Mouse (Mus musculus) lung, embryonic 16.5 days (tissue): ENCODE measurements around the gene Olfr633. TPM values are rescaled to one million over a fixed set of nuclear protein-coding genes. Genes with fewer than 3 reads are reported as not detected.
"Not testable (repeated sequence)": the region's sequence is repeated elsewhere in the genome, so short reads cannot be mapped to it uniquely, and the experiment has no call there.

Source experiments
- ATAC-seq: fragments of 200-750 bp; cut with Nextera tagmentation; 2 replicates; pipeline ENCODE4 v1.8.0; 2017; ENCODE audit warnings: low read depth, mild to moderate bottlenecking, moderate library complexity
- H3K27ac ChIP-seq: fragments of 300-500 bp; sonication (generic); 2 replicates; pipeline ENCODE4 v1.5.1; 2014; ENCODE audit warnings: mild to moderate bottlenecking, control low read depth, low read length
- H3K27me3 ChIP-seq: fragments of 300-500 bp; sonication (generic); 2 replicates; pipeline ENCODE4 v1.6.1; 2014; ENCODE audit warnings: low read depth, low read length, mixed read lengths; ENCODE audit not compliant: control insufficient read depth, insufficient read depth
- H3K36me3 ChIP-seq: fragments of 300-500 bp; sonication (generic); 2 replicates; pipeline ENCODE4 v1.6.1; 2014; ENCODE audit warnings: low read length; ENCODE audit not compliant: control insufficient read depth, insufficient read depth
- H3K4me1 ChIP-seq: fragments of 300-500 bp; sonication (generic); replicated peaks from 2 replicates; pipeline ENCODE4 v1.6.1; 2014; ENCODE audit warnings: low read length, mixed read lengths; ENCODE audit not compliant: control insufficient read depth, insufficient read depth
- H3K4me2 ChIP-seq: fragments of 300-500 bp; sonication (generic); 2 replicates; pipeline ENCODE4 v1.6.1; 2014; ENCODE audit warnings: low read depth, low read length, control low read depth
- H3K4me3 ChIP-seq: fragments of 300-500 bp; sonication (generic); 2 replicates; pipeline ENCODE4 v1.5.1; 2014; ENCODE audit warnings: mild to moderate bottlenecking, low read length, control low read depth
- H3K9ac ChIP-seq: fragments of 300-500 bp; sonication (generic); 2 replicates; pipeline ENCODE4 v1.6.1; 2014; ENCODE audit warnings: low read length, control low read depth
- H3K9me3 ChIP-seq: fragments of 300-500 bp; sonication (generic); 2 replicates; pipeline ENCODE4 v1.6.1; 2016; ENCODE audit warnings: low read length; ENCODE audit not compliant: control insufficient read depth
- WGBS: fragments of 180-500 bp; shearing (Covaris S2); extraction: QIAGEN DNeasy Blood & Tissue Kit; methylation state at CpG from one replicate; pipeline ENCODE4 v1.1.7; 2014; 5-methylcytosine and 5-hydroxymethylcytosine counted together
- polyA plus RNA-seq: library from polyadenylated mRNA; unstranded; fragments of >200 nt; fragmentation: Nextera tagmentation; extraction: Ambion mirVana; gene quantifications from 2 replicates; pipeline ENCODE4 v1.2.1, GENCODE M21; 2015

Gene Olfr633
- polyA plus RNA-seq: not detected in 2 replicates

- Histone ChIP-seq H3K36me3 (no peaks in the 10 kb centered on the region), H3K9ac (no peak within 1 kb of the TSS), H3K4me3 (no peak within 1 kb of the TSS), H3K27me3 (no peaks in the 10 kb centered on the region), H3K4me2 (no peak within 1 kb of the TSS), H3K4me1 (no peaks in the 10 kb centered on the region), H3K9me3 (no peaks in the 10 kb centered on the region), H3K27ac (no peak within 1 kb of the TSS)
- no peak for ATAC-seq
Observed at GRCm38 (mm10) chr7:103944137-103944536, at the start of gene Olfr633. Gene Olfr633, plus strand, starts transcription at chr7:103944437.

- no peaks in the 10 kb centered on the region for H3K4me1 ChIP-seq
- H3K9me3 ChIP-seq: no peaks in the 10 kb centered on the region
- H3K36me3 ChIP-seq: no peaks in the 10 kb centered on the region
- no peak within 1 kb of the TSS for H3K9ac ChIP-seq
- 69% methylated on average over 2 of the region's 2 CpGs for WGBS
- H3K4me2 ChIP-seq: no peak within 1 kb of the TSS
- H3K27ac ChIP-seq: no peak within 1 kb of the TSS
- H3K27me3 ChIP-seq: no peaks in the 10 kb centered on the region
- no peak for ATAC-seq
- no peak within 1 kb of the TSS for H3K4me3 ChIP-seq
Observed at GRCm38 (mm10) chr7:103903187-103903586, 41.0 kb upstream of the Olfr633 start, which contains the start of gene Olfr65. Gene Olfr65, plus strand, starts transcription at chr7:103903487.

- H3K9ac ChIP-seq: no peak overlapping the region
- H3K9me3 ChIP-seq: no peaks in the 10 kb centered on the region
- no peaks in the 10 kb centered on the region for H3K36me3 ChIP-seq
- no peaks in the 10 kb centered on the region for H3K4me1 ChIP-seq
- no peaks in the 10 kb centered on the region for H3K27me3 ChIP-seq
- no peak overlapping the region for H3K4me3 ChIP-seq
- 6% methylated on average over 3 of the region's 3 CpGs for WGBS
- ATAC-seq: peak; percentile 52
- no peak overlapping the region for H3K27ac ChIP-seq
- no peak overlapping the region for H3K4me2 ChIP-seq
Observed at GRCm38 (mm10) chr7:103910047-103910446, 34.2 kb upstream of the Olfr633 start.

GRCm38 (mm10) chr7:103912969-103913511, 31.2 kb upstream of the Olfr633 start:
- no peaks in the 10 kb centered on the region for H3K27me3 ChIP-seq
- no peak overlapping the region for H3K27ac ChIP-seq
- H3K36me3 ChIP-seq: no peaks in the 10 kb centered on the region
- no peak overlapping the region for H3K4me2 ChIP-seq
- H3K4me1 ChIP-seq: no peaks in the 10 kb centered on the region
- no peak overlapping the region for H3K4me3 ChIP-seq
- WGBS: 32% methylated on average over 8 of the region's 8 CpGs
- H3K9me3 ChIP-seq: no peaks in the 10 kb centered on the region
- no peak for ATAC-seq
- H3K9ac ChIP-seq: no peak overlapping the region

GRCm38 (mm10) chr7:103915338-103915737, 28.9 kb upstream of the Olfr633 start:
- Histone ChIP-seq H3K27me3 (no peaks in the 10 kb centered on the region), H3K27ac (no peak overlapping the region), H3K36me3 (no peaks in the 10 kb centered on the region), H3K9me3 (no peaks in the 10 kb centered on the region), H3K4me3 (no peak overlapping the region), H3K4me1 (no peaks in the 10 kb centered on the region), H3K9ac (no peak overlapping the region), H3K4me2 (no peak overlapping the region)
- no peak for ATAC-seq

GRCm38 (mm10) chr7:103928525-103928924, 15.7 kb upstream of the Olfr633 start, which contains the start of gene Olfr631:
Gene Olfr631, plus strand, starts transcription at chr7:103928825.
- H3K36me3 ChIP-seq: no peaks in the 10 kb centered on the region
- H3K4me1 ChIP-seq: no peaks in the 10 kb centered on the region
- ATAC-seq: no peak
- no peak within 1 kb of the TSS for H3K9ac ChIP-seq
- H3K27ac ChIP-seq: no peak within 1 kb of the TSS
- no peak within 1 kb of the TSS for H3K4me2 ChIP-seq
- no peak within 1 kb of the TSS for H3K4me3 ChIP-seq
- no peaks in the 10 kb centered on the region for H3K27me3 ChIP-seq
- no peaks in the 10 kb centered on the region for H3K9me3 ChIP-seq

- Histone ChIP-seq H3K4me2 (no peak within 1 kb of the TSS), H3K36me3 (no peaks in the 10 kb centered on the region), H3K9me3 (no peaks in the 10 kb centered on the region), H3K4me1 (no peaks in the 10 kb centered on the region), H3K27ac (no peak within 1 kb of the TSS), H3K27me3 (no peaks in the 10 kb centered on the region), H3K9ac (no peak within 1 kb of the TSS), H3K4me3 (no peak within 1 kb of the TSS)
- WGBS: 62% methylated on average over 2 of the region's 2 CpGs
- ATAC-seq: no peak
Observed at GRCm38 (mm10) chr7:103934264-103934663, 10.0 kb upstream of the Olfr633 start, which contains the start of gene Olfr632. Gene Olfr632, plus strand, starts transcription at chr7:103934347.

- H3K27ac ChIP-seq: no peak overlapping the region
- no peaks in the 10 kb centered on the region for H3K36me3 ChIP-seq
- H3K4me1 ChIP-seq: no peaks in the 10 kb centered on the region
- no peak overlapping the region for H3K4me2 ChIP-seq
- H3K9me3 ChIP-seq: no peaks in the 10 kb centered on the region
- 29% methylated on average over 2 of the region's 2 CpGs for WGBS
- no peak for ATAC-seq
- H3K27me3 ChIP-seq: no peaks in the 10 kb centered on the region
- H3K4me3 ChIP-seq: no peak overlapping the region
- no peak overlapping the region for H3K9ac ChIP-seq
Observed at GRCm38 (mm10) chr7:103942730-103943129, 1.5 kb upstream of the Olfr633 start.

- 92% methylated on average over 22 of the region's 22 CpGs for WGBS
Observed at GRCm38 (mm10) chr7:103966873-103967272, 22.6 kb downstream of the Olfr633 start.

GRCm38 (mm10) chr7:103970852-103971251, 26.6 kb downstream of the Olfr633 start, which contains the start of gene Olfr635:
Gene Olfr635, plus strand, starts transcription at chr7:103971152.
- Histone ChIP-seq H3K4me1 (no peaks in the 10 kb centered on the region), H3K9me3 (no peaks in the 10 kb centered on the region), H3K27me3 (no peaks in the 10 kb centered on the region), H3K4me3 (no peak within 1 kb of the TSS), H3K27ac (no peak within 1 kb of the TSS), H3K9ac (no peak within 1 kb of the TSS), H3K36me3 (no peaks in the 10 kb centered on the region), H3K4me2 (no peak within 1 kb of the TSS)
- ATAC-seq: no peak
- WGBS: 59% methylated on average over 1 of the region's 1 CpGs

More at GRCm38 (mm10) chr7:103966873-103967272, 22.6 kb downstream of the Olfr633 start:
- not testable (repeated sequence) for H3K9me3 ChIP-seq, H3K4me1 ChIP-seq, ATAC-seq, H3K27ac ChIP-seq, H3K27me3 ChIP-seq, H3K4me2 ChIP-seq, H3K9ac ChIP-seq, H3K36me3 ChIP-seq, H3K4me3 ChIP-seq
